Mouse (Mus musculus): ENCODE measurements around the gene Rtf1.

- TF ChIP-seq CTCF (IDR thresholded peaks at IDR 0.05; ENCODE audit: low read depth) (no peak), EP300 (IDR thresholded peaks at IDR 0.05; ENCODE audit: low read depth) (no peak)
Measured at GRCm38 (mm10) chr2:119737124-119737523, 62.3 kb downstream of the Rtf1 start.
